Mouse (Mus musculus): ENCODE measurements around the gene Msi2.
A peak's percentile ranks its signal among the peaks of the same experiment; 100 is the strongest.

Gene Msi2

GRCm38 (mm10) chr11:88506544-88507419, 211.5 kb downstream of the Msi2 start:
- DNase-seq = no peak

GRCm38 (mm10) chr11:88506109-88506508, 212.2 kb downstream of the Msi2 start:
- no peak for DNase-seq

- DNase-seq = no peak
Observed at GRCm38 (mm10) chr11:88502566-88502965, 215.7 kb downstream of the Msi2 start.

- no peak for DNase-seq
Observed at GRCm38 (mm10) chr11:88498491-88498890, 219.8 kb downstream of the Msi2 start.

GRCm38 (mm10) chr11:88496460-88496859, 221.9 kb downstream of the Msi2 start:
- DNase-seq = no peak

GRCm38 (mm10) chr11:88495759-88496158, 222.6 kb downstream of the Msi2 start:
- no peak for DNase-seq

- DNase-seq = no peak
Observed at GRCm38 (mm10) chr11:88495018-88495417, 223.3 kb downstream of the Msi2 start.

DNA sequence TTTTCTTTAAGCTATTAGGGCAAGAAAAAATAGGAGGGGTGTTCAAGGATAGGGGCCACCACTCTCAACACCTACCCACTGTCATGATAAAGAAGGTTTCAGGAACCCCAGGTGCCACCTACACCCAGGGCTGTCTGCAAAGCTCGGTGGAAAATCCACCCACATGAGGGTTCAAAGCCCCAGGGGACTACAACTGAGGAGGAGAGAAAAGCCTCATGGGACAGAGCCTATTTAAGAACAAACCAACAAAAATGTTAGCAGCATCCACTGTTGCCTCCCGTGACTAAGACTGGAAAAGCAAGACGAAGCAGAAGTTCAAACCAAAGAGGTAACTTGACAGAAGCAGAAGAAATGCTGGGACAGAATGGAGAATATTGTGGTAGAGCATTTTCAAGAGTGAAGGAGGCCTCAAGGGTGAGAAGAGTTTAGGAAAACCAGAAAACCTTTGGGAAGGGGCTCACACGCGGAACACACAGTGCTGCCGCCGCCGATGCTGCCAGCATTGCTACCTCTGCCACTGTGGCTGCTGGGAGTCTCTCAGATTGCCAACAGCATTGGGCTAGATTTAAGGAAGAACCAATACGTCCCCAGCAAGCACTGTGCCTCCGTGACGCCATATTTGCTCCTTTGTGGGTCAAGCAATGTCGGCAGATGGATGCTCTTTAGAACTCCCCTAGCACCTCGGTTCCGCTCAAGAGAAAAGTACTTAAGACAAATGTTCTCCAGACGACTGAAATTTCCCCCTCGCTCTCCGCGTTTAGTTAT, 224.3 kb downstream of the Msi2 start:
- no peak for DNase-seq

DNA sequence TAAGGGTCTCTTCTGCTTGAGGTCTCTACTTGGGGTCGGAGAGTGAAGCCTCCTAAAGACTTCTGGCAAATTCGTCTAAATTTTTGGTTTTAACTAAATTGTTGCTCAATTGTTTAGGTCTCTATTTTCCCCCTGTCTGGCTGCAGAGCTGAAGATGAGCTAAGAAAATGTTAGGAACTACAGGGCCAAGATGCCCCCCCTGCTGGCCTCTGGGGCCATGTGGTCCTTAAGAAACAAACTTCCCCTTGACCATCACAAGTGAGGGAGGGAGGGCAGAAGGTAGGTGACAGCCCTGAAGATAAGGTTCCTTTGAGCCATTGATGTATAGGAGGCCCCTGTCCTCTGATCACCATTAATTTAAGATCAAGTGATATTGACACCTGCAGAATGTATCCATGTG, 225.7 kb downstream of the Msi2 start:
- DNase-seq = no peak

DNA sequence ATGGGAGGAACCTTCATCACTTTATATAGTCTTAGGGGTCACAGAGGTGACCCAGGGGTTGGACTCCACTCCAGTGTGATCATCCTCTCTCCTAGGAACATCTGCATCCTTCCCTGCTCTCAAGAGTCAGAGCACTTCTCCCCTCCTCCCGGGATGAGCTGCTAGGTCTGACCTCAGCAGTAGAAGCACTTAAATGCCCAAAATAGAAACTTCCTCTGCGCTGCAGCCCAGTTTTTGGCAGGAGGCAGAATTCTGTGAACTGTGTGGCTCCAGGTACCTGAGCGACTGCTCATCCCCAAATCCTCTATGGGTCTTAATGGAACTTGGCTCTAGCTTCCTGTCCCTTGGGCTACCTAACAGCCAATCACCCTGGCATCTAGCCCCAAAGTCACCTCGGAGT, 228.3 kb downstream of the Msi2 start:
- DNase-seq = no peak

DNA sequence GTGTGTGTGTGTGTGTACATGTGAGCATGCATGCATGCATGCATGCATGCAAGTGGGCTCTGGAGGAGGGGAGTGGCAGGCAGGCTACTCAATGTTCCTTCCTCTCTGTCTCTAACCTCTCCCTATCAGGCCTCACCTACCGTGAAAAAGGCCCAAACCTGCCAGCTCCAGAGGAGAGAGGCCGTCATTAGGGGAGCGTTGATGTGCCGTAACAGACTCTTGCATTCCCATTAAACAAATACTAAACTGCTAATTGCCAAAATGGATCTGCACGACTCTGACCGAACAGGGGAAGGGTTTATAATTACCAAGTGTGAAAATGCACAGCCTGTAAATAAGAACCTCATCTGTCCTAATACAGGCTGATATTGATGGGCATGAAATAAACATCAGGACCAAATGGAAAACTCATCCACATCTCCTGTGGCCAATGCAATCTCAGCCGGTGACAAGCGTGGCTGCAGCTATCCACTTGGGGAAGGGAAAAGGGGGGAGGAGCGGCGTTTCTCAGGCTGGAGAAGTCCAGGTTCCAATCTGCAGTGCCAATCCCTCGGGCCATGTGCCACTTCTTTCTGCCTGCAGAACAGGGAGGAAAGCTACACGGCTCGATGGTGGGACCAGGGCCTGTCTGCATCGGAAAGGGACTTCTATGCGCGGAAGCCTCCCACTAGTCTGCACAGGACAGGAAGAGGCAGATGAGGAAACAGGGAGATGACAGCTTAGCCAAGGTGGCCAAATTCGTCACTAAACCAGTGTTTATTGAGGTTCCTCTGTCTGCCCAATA, 229.2 kb downstream of the Msi2 start:
- no peak for DNase-seq

- DNase-seq = no peak
Observed at GRCm38 (mm10) chr11:88488175-88488940, 230.0 kb downstream of the Msi2 start.

GRCm38 (mm10) chr11:88485987-88486386, 232.3 kb downstream of the Msi2 start:
- DNase-seq = peak; percentile 26

DNA sequence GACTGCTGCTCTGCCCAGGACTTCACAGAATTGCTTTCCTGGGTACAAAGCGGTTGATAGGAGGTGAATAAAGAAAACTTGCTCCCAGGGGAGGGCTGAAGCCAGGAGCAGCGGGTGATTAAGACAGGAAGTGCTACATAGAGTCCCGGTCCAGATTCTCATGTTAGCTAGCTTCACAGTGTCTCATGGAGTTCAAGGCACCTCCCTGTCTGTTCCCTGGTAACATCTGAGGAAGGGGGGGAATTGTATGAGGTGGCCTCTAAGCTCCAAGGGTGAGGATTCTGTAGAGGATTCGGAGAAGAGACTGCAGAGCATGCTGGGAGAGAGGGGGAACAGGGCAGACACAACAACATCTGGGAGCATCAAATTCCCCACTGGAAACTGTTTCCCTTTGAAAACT, 233.2 kb downstream of the Msi2 start:
- no peak for DNase-seq

GRCm38 (mm10) chr11:88484047-88484446, 234.3 kb downstream of the Msi2 start:
- DNase-seq = no peak

DNA sequence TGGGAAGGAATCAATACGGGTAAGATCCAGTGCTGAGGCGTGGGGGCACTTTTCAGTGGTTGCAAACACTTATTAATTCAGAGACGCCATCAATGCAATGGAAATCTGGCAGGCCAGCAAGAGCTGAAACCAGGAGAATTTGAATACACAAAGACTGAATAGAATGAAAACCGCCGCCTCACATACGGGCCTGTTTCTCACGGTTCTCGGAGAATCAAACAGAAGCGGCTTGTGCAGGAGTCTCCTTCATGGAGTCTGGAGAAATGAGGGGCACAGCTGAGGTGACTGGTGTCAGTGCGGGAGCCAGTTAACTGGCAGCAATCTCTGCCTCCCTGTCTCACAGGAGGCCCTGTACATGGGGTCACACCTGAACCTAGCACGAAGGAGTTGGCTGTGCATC, 235.7 kb downstream of the Msi2 start:
- DNase-seq = no peak

DNA sequence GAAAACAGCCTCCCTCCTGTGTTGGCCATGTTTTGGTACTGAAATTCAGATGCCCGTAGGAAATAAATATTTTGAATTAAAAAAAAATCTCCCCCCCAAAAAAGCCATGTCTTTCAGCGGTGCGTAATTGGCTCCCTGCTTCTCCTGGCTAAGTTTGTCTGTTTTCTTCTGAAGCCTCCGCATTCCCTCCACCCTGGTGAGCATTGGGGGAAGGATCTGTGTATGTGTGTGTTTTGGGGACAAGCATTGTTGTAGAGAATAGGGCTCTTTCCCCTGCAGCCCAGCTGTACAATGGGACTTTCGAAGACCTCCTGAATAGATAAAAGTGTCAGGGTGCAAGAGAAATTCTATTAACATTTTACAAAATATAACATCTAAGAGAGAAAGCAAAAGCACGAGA, 236.1 kb downstream of the Msi2 start:
- DNase-seq = no peak

GRCm38 (mm10) chr11:88481602-88482161, 236.6 kb downstream of the Msi2 start:
- DNase-seq = peak; percentile 62

GRCm38 (mm10) chr11:88481092-88481601, 237.2 kb downstream of the Msi2 start:
- no peak for DNase-seq

- no peak for DNase-seq
Observed at GRCm38 (mm10) chr11:88479498-88479897, 238.8 kb downstream of the Msi2 start.

DNA sequence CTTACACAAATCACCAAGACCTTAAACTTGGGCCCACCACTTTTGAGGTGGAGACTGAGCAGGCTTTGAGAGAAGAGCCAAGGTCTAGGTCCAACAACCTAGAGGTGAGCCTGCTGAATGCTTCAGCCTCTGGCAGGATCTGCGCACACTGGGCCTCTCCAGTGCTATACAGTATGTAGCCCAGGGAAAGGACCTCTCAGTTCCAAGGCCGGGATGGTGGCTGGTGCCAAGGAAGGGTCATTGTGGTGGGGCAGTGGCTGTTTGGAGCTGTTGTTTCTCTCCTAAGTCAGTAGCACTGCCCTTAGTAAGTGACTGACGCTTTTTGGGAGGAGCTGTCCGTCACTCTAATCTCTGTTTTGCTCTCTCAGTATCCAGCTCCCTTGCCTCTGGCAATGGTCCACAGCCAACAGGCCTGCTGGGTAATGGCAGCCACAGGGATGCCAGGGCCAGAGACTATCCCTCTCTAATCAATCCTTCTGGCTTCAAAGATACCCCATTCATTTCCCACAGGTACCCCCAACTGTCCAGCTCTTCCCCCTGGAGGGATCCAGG, 243.3 kb downstream of the Msi2 start:
- no peak for DNase-seq

- no peak for DNase-seq
Observed at GRCm38 (mm10) chr11:88472731-88473130, 245.6 kb downstream of the Msi2 start.

Data from thymus, postnatal 4 days (tissue).